Mouse (Mus musculus) adrenal gland, postnatal 4 days (tissue): ENCODE data around the gene Unc13d. TPM values are rescaled to one million over a fixed set of nuclear protein-coding genes. Genes with fewer than 3 reads are reported as not detected.

ENCODE experiments used
- DNase-seq, 2 experiments: peaks; one replicate each; pipeline ENCODE4 v3.0.0; 2021 to 2022; ENCODE audit warnings: low spot score in 2 of 2, mixed read lengths in 2 of 2
- total RNA-seq, 2 experiments: library from RNA; stranded (reverse); gene quantifications; 2 replicates each; pipeline ENCODE4 v1.2.3; 2021

The Unc13d gene
- total RNA-seq, 2 experiments from 2014 or later: 1.1 to 2.4 TPM

DNA sequence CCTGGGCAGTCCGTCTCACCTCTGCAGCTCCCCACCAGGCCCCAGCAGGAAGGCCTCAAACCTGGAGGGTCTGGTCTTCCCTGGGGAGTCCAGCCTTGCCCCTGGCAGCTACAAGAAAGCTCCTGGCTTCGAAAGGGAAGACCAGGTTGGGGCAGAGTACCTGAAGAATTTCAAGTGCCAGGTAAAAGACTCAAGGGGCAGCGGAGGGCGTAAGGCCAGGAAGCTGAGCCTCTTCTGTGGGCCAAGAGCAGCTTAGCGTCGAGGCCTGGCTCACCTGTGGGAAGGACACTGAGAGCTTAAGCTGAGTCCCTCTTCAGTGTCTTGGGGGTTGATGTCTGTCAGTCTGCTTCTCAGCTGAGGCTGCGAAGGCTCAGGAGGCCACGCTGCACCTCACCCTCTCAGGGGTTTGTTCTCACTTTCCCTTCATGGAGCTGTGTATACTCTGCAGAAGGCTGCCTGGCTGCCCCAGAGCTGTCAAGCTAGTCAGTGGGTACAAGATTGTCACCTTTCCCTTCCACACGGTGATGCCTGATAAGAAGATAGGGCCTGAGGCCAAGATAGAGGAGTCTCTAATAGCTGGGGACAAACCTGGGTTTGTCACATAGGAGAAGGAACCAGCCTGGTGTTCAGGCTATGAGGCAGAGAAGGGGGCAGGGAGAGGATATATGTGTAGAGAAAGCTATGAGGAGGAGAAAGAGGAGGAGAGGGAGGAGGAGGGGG is 24.1 kb downstream of the Unc13d start:
- DNase-seq: no peak

- DNase-seq: no peak
These were observed 27.6 kb downstream of the Unc13d start for GRCm38 (mm10) chr11:116050196-116050595.

- no peak for DNase-seq
These were observed 28.2 kb downstream of the Unc13d start for GRCm38 (mm10) chr11:116049610-116050009.

DNA sequence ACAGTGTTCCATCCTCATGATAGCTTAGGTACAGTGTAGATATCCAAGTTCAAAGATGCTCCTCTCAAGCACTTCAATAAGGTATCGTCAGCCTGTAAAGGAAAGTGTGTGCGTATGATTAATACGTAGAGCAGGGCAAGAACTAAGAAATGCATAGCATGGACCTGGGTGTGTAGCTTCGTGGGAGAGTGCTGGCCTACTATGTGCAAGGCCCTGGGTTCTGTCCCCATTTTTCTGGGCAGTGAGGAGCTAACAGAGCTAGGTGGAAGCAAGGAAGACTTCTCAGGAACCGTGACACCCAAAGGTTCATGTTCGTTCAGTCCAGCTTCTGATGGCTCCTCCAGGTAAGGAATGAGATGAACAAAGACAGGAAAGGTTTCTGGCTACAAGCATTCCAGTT is 32.6 kb downstream of the Unc13d start:
- no peak for DNase-seq

GRCm38 (mm10) chr11:116043286-116043685 is 34.5 kb downstream of the Unc13d start:
- DNase-seq: no peak

- no peak for DNase-seq
These were observed 35.2 kb downstream of the Unc13d start for GRCm38 (mm10) chr11:116042372-116043138.

DNA sequence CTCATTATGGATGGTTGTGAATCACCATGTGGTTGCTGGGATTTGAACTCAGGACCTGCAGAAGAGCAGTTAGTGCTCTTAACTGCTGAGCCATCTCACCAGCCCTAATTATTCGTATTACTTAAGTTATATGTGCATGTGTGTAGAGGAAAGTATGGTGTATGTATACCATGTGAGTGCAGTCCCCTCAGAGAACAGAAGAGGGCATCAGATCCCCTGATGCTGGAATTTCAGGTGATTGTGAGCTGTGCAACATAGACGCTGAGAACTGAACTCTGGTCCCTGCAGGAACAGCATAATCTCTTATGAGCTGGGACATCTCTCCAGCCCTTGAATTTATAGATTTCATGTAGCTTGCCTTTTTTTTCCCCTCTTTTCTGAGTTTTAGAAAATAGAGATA is 35.9 kb downstream of the Unc13d start:
- DNase-seq: no peak

GRCm38 (mm10) chr11:116040593-116040992 is 37.2 kb downstream of the Unc13d start:
- DNase-seq: no peak

GRCm38 (mm10) chr11:116037826-116038225 is 39.9 kb downstream of the Unc13d start:
- no peak for DNase-seq

DNA sequence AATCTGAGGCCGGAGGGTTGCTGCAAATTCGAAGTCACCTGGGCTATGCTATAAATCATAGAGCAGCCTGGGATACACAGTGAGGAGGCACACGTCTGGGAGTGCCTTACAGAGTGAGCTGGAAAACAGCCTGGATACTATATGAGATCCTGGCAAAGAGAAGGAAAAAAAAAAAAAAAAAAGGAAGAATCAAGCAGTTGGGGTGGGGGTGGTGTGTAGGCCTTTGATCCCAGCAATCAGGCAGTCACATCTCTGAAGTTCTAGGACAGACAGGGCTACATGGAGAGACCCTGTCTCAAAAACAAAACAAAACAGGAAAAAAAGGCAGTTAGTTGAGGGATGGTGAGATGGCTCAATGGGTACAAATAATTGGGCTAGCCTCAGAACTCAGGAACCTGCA is 41.1 kb downstream of the Unc13d start:
- no peak for DNase-seq

GRCm38 (mm10) chr11:116034584-116034983 is 43.2 kb downstream of the Unc13d start:
- DNase-seq: no peak

- DNase-seq: no peak
These were observed 46.6 kb downstream of the Unc13d start for GRCm38 (mm10) chr11:116030898-116031845.

- DNase-seq: peak; percentile 85 to 93
These were observed 47.5 kb downstream of the Unc13d start, which contains the start of gene Unk for GRCm38 (mm10) chr11:116030088-116030897. Unk (plus strand) TSS chr11:116030322.

DNA sequence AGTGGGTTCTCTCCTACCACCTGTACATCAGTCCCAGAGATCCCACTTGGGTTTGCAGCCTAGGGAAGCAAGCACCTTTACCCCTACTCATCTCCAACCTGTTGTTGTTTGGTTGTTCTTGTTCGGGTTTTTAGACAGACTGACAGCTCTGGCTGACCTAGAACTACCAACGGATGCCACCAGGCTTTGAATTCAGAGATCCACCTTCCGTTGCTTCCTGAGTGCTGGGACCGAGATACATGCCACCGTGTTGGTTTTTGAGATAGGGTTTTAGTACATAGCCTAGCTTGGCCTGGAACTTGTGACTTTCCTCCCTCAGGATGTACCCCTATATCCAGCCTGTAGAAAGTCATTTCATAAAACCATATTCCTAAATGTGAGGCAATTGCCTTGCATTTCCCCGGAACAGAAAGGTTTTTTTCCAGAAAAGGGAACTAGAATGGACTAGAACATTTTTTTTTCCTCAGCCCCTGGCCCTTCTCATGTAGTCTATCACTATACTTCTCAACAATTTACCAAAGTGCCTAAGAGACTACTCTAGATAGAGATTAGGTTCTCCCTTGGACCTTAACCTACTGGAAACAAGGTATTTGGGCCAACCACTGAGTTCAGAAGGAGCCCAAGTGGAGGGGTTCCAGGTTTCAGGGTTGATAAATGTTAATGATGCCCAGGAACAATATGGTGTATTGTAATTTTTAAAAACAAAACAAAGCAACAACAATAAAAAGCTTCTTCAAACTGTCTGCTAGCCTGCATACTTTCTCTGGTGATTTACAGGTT is 48.5 kb downstream of the Unc13d start:
- no peak for DNase-seq

GRCm38 (mm10) chr11:116028177-116028865 is 49.4 kb downstream of the Unc13d start:
- no peak for DNase-seq

DNA sequence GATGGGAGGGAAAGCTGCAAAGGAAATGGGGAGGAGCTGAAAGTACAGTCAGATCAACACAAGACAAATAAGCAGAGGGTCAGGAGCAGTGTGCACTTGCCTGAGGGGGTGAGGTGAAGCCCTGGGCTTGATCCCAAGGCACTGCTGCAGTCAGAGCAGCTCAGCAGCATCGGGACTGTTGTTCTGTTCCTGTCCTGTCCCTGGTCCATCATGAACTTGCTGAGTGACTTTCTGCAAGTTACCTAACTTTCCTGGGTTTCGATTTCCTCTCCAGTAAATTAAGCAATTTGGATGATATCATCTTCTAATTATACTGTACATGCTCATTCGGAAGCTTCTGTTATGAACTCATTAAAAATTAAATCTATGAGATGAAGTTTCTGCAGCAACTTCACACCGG is 50.0 kb downstream of the Unc13d start, which contains the start of gene H3f3b:
H3f3b (minus strand) TSS at position 207 of the 400 bp plus-strand sequence.
- no peak for DNase-seq

DNA sequence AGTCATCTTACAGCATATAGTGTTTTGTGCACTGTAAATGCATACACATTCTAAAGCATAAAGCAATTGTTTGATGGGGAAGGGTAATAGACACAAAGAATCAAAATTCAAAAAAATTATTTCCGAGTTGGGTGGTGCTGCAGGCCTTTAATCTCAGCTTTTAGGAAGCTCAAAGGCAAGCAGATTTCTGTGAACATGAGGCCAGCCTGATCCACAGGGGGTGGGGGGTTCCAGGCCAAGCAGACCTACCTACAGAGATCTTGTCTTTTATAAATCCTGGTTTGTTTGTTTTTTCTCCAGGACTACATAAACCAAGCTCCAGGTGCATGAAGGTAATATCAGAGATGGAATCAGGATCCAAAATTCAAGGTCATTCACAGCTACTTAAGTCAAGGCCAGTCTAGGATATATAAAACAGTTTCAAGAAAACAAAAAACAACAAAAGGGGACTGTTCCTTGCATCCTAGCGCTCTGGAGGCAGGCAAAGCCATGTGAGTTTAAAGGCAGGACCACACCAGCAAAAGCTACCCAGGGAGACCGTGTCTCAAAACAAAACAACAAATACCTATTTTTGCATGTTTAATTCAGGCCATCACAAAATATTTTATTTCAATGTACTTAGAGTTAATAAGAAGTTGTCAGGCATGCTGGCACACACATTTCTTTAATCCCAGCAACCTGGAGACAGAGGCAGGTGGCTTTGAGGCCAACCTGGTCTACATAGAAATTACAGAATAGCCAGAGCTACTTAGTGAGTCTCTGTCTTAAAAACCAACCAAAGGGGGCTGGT is 52.5 kb downstream of the Unc13d start:
- no peak for DNase-seq

DNA sequence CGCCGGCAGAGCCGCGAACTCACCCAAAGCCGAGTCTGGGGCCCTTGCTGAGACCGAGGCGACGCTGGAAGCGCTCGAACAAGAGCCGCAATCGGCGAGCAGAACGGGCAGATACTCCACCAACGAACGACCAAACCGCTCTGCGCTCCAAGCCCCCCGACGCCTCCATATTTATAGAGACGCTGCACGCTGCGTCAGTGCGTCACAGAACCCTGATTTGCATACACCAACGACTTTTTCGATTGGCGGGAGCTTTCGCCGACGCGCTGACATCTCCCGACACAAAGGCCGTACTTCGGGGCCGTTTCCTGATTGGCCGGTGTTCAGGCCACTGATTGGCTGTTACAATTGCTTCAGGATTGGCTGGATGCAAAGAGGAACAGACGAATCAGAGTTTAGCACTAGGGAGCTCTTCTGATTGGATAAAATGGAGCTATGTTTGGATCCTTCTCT is 53.4 kb downstream of the Unc13d start:
- DNase-seq: peak; percentile 92 to 94
